Mouse (Mus musculus) embryonic facial prominence, embryonic 11.5 days (tissue): Measurements from ENCODE around the gene Gm21974. TPM values are rescaled to one million over a fixed set of nuclear protein-coding genes. Genes with fewer than 3 reads are reported as not detected.

Source experiments
- polyA plus RNA-seq: library from polyadenylated mRNA; unstranded; fragments of >200 nt; fragmentation: Nextera tagmentation; extraction: Ambion mirVana; gene quantifications from 2 replicates; pipeline ENCODE4 v1.2.1, GENCODE M21; 2014

Gene Gm21974
- polyA plus RNA-seq, 1 experiment from 2014 or later: not detected

Other genes with a start within 250 kb of the Gm21974 start
- gene Bcl7c, start 186.5 kb downstream of the Gm21974 start, polyA plus RNA-seq: 84.9 and 86.6 TPM in 2 replicates
- gene Ctf1, start 182.7 kb downstream of the Gm21974 start, polyA plus RNA-seq: 17.5 and 19.0 TPM in 2 replicates
- 0.15 and 0.59 TPM in 2 replicates for gene Ctf2, start 163.3 kb downstream of the Gm21974 start, polyA plus RNA-seq
- gene Fbxl19, start 150.9 kb downstream of the Gm21974 start, polyA plus RNA-seq: 9.4 and 9.5 TPM in 2 replicates
- 8.6 and 8.7 TPM in 2 replicates for gene Orai3, start 125.6 kb downstream of the Gm21974 start, polyA plus RNA-seq
- gene Setd1a, start 118.8 kb downstream of the Gm21974 start, polyA plus RNA-seq: 21.7 and 22.0 TPM in 2 replicates
- not detected in 2 replicates for gene Gm49388, start 109.8 kb downstream of the Gm21974 start, polyA plus RNA-seq
- gene Hsd3b7, start 94.8 kb downstream of the Gm21974 start, polyA plus RNA-seq: 8.2 and 8.3 TPM in 2 replicates
- gene Stx4a, start 71.2 kb downstream of the Gm21974 start, polyA plus RNA-seq: 13.0 and 14.3 TPM in 2 replicates
- gene Stx1b, start 70.9 kb downstream of the Gm21974 start, polyA plus RNA-seq: 4.7 and 4.9 TPM in 2 replicates
- gene Zfp646, start 19.2 kb downstream of the Gm21974 start, polyA plus RNA-seq: 14.4 and 14.9 TPM in 2 replicates
- gene Zfp668, start 18.6 kb downstream of the Gm21974 start, polyA plus RNA-seq: 20.9 and 21.0 TPM in 2 replicates
- 0.22 and 0.28 TPM in 2 replicates for gene Prss53, start 4.5 kb downstream of the Gm21974 start, polyA plus RNA-seq
- 64.5 and 67.4 TPM in 2 replicates for gene Vkorc1, start 163 bp upstream of the Gm21974 start, polyA plus RNA-seq
- gene Bckdk, start 8.6 kb upstream of the Gm21974 start, polyA plus RNA-seq: 99.1 and 116 TPM in 2 replicates
- gene Kat8, start 17.1 kb upstream of the Gm21974 start, polyA plus RNA-seq: 49.5 and 55.2 TPM in 2 replicates
- 8.7 and 9.0 TPM in 2 replicates for gene Prss8, start 34.6 kb upstream of the Gm21974 start, polyA plus RNA-seq
- gene Prss36, start 51.3 kb upstream of the Gm21974 start, polyA plus RNA-seq: 11.0 and 12.2 TPM in 2 replicates
- 52.5 and 57.7 TPM in 2 replicates for gene Fus, start 72.0 kb upstream of the Gm21974 start, polyA plus RNA-seq
- 7.3 TPM in 2 replicates for gene Pycard, start 98.4 kb upstream of the Gm21974 start, polyA plus RNA-seq
- gene Trim72, start 108.5 kb upstream of the Gm21974 start, polyA plus RNA-seq: 0.10 TPM in 1 of 2 replicates, not detected in the other
- gene Itgam, start 167.2 kb upstream of the Gm21974 start, polyA plus RNA-seq: 0.39 and 0.91 TPM in 2 replicates
- gene Gm49368, start 167.2 kb upstream of the Gm21974 start, polyA plus RNA-seq: not detected in 2 replicates
- gene Itgax, start 234.1 kb upstream of the Gm21974 start, polyA plus RNA-seq: 0.24 TPM in 1 of 2 replicates, not detected in the other